Mouse (Mus musculus): ENCODE data around the gene Gas7. TPM values are rescaled to one million over a fixed set of nuclear protein-coding genes. Genes with fewer than 3 reads are reported as not detected.

Gas7 gene
- total and polyA plus RNA-seq, 2 experiments from 2014 or later = 4.8 to 23.2 TPM

DNA sequence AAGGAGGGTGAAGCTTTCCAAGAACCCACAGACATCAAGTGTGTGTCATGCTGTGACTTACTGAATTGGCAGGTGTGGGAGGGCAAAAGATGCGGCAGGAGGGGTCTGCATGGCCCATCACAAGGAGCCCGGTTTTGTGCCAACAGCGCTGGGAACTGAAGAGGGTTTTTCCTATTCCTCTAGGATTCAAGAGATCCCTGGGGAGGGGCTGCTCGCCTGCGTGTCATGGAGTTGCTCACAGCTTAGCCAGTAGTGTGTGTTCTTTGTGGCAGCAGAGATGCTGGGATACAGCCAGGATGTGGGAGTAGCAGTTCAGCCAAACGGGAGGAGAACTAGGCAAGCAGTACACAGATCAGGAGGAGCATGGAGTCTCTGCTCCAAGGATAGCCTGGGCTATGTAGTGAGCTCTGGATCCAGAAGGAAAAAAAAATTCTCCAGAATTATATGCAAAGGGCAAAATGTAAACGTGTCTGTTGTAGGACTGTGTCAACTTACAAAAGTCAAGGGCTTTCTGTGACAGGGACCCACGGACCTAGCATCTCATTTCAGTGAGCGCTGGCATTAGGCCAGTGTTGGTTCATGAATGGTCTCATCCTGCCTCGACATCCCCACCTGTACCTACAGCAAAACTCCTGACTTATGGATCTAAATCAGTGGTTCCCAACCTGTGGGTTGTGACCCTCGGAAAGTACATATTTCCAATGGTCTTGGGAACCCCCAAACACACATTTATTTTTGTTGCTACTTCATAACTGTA lies 193.6 kb downstream of the Gas7 start:
- WGBS = 61% methylated on average over 11 of the region's 11 CpGs
- TF ChIP-seq EP300 (IDR thresholded peaks at IDR 0.05; ENCODE audit: low read depth) (no peak), CTCF (IDR thresholded peaks at IDR 0.05; ENCODE audit: low read depth) (no peak)
- DNase-seq (ENCODE audit: low spot score) = no peak

DNA sequence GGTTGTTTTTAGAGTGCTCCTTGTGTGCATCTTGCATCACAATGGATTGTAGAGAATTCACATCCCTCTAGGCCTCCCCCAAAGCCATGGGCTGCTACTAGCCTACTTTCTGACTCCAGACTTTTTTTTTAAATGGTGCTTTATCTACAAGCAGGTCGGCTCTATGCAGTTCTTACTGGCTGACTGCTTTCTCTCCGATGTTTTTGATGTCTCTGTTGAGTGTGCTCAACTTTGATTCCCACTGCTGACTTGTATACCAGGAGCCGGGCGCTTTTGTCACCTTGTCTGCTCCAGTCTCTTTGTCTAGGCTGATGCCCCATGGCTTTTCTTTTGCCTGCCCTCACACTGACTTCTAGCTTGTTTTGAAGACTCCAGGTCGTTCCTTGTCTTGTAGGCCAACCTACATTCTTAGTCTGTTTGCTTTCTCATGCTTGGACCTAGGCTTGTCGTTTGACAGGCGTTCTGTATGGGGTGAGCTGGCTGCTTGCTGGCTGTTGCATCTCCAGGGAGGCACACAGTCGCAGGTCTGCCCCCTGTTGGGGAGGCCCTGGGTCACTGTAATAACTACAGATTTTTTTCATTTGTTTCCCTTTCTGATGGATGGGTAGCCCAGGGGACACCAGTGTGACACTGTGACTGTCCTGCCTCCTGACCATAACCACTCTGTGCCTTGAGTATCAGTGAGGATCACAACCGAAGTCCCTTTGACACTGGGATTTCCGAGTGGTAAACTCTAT lies 194.9 kb downstream of the Gas7 start:
- Histone ChIP-seq H3K4me3 (ENCODE audit: low read depth, low read length) (no peak overlapping the region), H3K9me3 (replicated peaks; ENCODE audit: control insufficient read depth, low read length) (no peaks in the 10 kb centered on the region), H3K27ac (ENCODE audit: low read depth) (no peak overlapping the region), H3K4me2 (ENCODE audit: low read depth, low read length) (no peak overlapping the region), H3K36me3 (replicated peaks; ENCODE audit: control insufficient read depth, insufficient read depth, low read length) (no peaks in the 10 kb centered on the region), H3K9ac (replicated peaks; ENCODE audit: low read depth, low read length) (no peak overlapping the region), H3K4me1 (ENCODE audit: control insufficient read depth, insufficient read depth) (no peaks in the 10 kb centered on the region; the same call in 1 of the 2 replicates), H3K27me3 (ENCODE audit: control insufficient read depth, insufficient read depth, low read length) (no peaks in the 10 kb centered on the region)
- no peak for ATAC-seq (ENCODE audit: insufficient read depth, low read depth)
- DNase-seq (ENCODE audit: low spot score) = no peak
- WGBS = 58% methylated on average over 10 of the region's 10 CpGs
- TF ChIP-seq CTCF (IDR thresholded peaks at IDR 0.05; ENCODE audit: low read depth) = no peak
- no peak for TF ChIP-seq EP300 (IDR thresholded peaks at IDR 0.05; ENCODE audit: low read depth)

More for the DNA sequence above, 193.6 kb downstream of the Gas7 start:
- no peaks in the 10 kb centered on the region for H3K36me3 ChIP-seq (replicated peaks; ENCODE audit: control insufficient read depth, insufficient read depth, low read length)
- H3K27me3 ChIP-seq (ENCODE audit: control insufficient read depth, insufficient read depth, low read length) = no peaks in the 10 kb centered on the region
- no peak overlapping the region for H3K4me2 ChIP-seq (ENCODE audit: low read depth, low read length)
- no peak overlapping the region for H3K27ac ChIP-seq (ENCODE audit: low read depth)
- no peaks in the 10 kb centered on the region; the same call in 1 of the 2 replicates for H3K4me1 ChIP-seq (ENCODE audit: control insufficient read depth, insufficient read depth)
- H3K4me3 ChIP-seq (ENCODE audit: low read depth, low read length) = no peak overlapping the region
- no peak overlapping the region for H3K9ac ChIP-seq (replicated peaks; ENCODE audit: low read depth, low read length)
- H3K9me3 ChIP-seq (replicated peaks; ENCODE audit: control insufficient read depth, low read length) = no peaks in the 10 kb centered on the region
- ATAC-seq (ENCODE audit: insufficient read depth, low read depth) = no peak

DNA sequence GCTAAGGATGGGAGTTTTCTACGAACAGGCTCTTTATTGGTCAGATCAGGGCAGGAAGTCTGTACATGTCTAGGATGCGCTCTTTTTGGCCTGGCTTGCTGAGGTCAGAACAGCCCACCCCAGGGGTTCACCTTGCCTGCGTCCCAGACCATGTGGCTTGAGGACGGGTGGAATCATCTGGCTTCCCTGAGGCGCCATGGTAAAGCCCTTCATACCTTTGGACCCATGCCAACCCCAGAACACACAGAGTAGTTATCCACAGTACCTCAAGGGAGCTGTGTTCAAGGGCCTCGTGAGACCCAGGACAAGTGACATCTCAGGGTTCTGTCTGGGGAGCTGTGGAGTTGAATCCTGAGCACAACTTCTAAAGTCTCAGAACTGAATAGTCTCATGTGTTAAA lies 196.5 kb downstream of the Gas7 start:
- H3K36me3 ChIP-seq (replicated peaks; ENCODE audit: control insufficient read depth, insufficient read depth, low read length) = no peaks in the 10 kb centered on the region
- H3K9ac ChIP-seq (replicated peaks; ENCODE audit: low read depth, low read length) = no peak overlapping the region
- no peak overlapping the region for H3K4me3 ChIP-seq (ENCODE audit: low read depth, low read length)
- DNase-seq (ENCODE audit: low spot score) (no peak), ATAC-seq (ENCODE audit: insufficient read depth, low read depth) (no peak)
- H3K27me3 ChIP-seq (ENCODE audit: control insufficient read depth, insufficient read depth, low read length) = no peaks in the 10 kb centered on the region
- no peak overlapping the region for H3K4me2 ChIP-seq (ENCODE audit: low read depth, low read length)
- H3K4me1 ChIP-seq (ENCODE audit: control insufficient read depth, insufficient read depth) = no peaks in the 10 kb centered on the region; the same call in 1 of the 2 replicates
- H3K9me3 ChIP-seq (replicated peaks; ENCODE audit: control insufficient read depth, low read length) = no peaks in the 10 kb centered on the region
- H3K27ac ChIP-seq (ENCODE audit: low read depth) = no peak overlapping the region
- 62% methylated on average over 6 of the region's 6 CpGs for WGBS
- TF ChIP-seq CTCF (IDR thresholded peaks at IDR 0.05; ENCODE audit: low read depth) (no peak), EP300 (IDR thresholded peaks at IDR 0.05; ENCODE audit: low read depth) (no peak)

DNA sequence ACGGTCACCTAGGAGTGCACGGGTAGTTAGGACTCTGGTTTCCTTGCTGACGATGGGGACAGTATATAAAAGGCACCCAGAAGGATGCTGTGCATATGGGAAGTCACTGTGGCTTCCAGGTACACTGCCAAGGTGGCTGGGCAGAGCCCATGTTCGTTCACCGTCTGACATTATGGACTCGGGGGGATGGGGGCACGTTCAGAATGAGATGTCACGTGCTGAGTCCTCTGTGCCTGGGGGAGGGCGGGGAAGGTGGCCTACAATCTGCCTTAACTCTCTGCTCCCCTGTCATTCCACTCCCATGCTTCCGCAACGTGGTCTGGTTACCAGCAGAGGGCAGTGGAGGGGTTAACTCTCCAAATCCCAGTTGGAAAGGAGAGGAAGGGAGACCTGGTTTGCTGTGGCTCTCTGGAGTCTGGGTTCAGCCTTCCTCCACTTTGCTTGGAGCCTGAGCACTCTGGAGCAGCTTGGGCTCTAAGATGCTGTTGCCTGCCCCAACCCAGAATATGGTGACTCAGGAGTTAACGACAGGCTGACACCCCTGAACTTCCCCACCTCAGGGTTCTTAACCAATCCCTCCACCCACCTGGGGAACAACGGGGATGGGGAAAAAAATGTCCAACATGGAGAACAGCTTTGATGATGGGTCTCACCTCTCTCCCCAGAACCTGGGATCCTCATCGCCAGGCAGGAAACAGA lies 197.1 kb downstream of the Gas7 start:
- Histone ChIP-seq H3K4me1 (ENCODE audit: control insufficient read depth, insufficient read depth) (no peaks in the 10 kb centered on the region; the same call in 1 of the 2 replicates), H3K36me3 (replicated peaks; ENCODE audit: control insufficient read depth, insufficient read depth, low read length) (no peaks in the 10 kb centered on the region), H3K9ac (replicated peaks; ENCODE audit: low read depth, low read length) (no peak overlapping the region), H3K9me3 (replicated peaks; ENCODE audit: control insufficient read depth, low read length) (no peaks in the 10 kb centered on the region), H3K27me3 (ENCODE audit: control insufficient read depth, insufficient read depth, low read length) (no peaks in the 10 kb centered on the region), H3K27ac (ENCODE audit: low read depth) (no peak overlapping the region), H3K4me3 (ENCODE audit: low read depth, low read length) (no peak overlapping the region), H3K4me2 (ENCODE audit: low read depth, low read length) (no peak overlapping the region)
- ATAC-seq (ENCODE audit: insufficient read depth, low read depth) (no peak), DNase-seq (ENCODE audit: low spot score) (no peak)
- WGBS = 16% methylated on average over 14 of the region's 14 CpGs
- TF ChIP-seq CTCF (IDR thresholded peaks at IDR 0.05; ENCODE audit: low read depth) (peak; percentile 76), EP300 (IDR thresholded peaks at IDR 0.05; ENCODE audit: low read depth) (no peak)

DNA sequence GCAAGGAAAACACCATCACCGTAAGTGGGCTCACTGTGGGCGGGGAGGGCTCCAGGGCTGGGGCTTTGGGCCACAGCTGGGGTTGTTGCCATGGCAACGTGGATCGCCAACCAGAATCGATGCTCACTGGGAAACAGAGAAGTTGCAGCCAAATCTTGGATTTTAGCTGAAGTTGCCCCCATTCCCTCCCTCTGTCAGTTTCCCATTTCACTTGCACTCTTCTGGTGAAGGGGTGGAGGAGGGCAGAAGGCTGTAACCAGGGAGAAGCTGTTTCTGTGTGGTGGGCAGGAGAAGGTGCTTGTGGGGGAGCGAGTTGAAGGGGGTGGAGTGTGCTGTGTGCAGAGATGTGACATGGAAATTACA lies 197.6 kb downstream of the Gas7 start:
- DNase-seq (ENCODE audit: low spot score) (no peak), ATAC-seq (ENCODE audit: insufficient read depth, low read depth) (no peak)
- Histone ChIP-seq H3K36me3 (replicated peaks; ENCODE audit: control insufficient read depth, insufficient read depth, low read length) (no peaks in the 10 kb centered on the region), H3K4me2 (ENCODE audit: low read depth, low read length) (no peak overlapping the region), H3K9me3 (replicated peaks; ENCODE audit: control insufficient read depth, low read length) (no peaks in the 10 kb centered on the region), H3K4me3 (ENCODE audit: low read depth, low read length) (no peak overlapping the region), H3K4me1 (ENCODE audit: control insufficient read depth, insufficient read depth) (no peaks in the 10 kb centered on the region; the same call in 1 of the 2 replicates), H3K9ac (replicated peaks; ENCODE audit: low read depth, low read length) (no peak overlapping the region), H3K27ac (ENCODE audit: low read depth) (no peak overlapping the region), H3K27me3 (ENCODE audit: control insufficient read depth, insufficient read depth, low read length) (no peaks in the 10 kb centered on the region)
- WGBS = 49% methylated on average over 6 of the region's 6 CpGs
- TF ChIP-seq EP300 (IDR thresholded peaks at IDR 0.05; ENCODE audit: low read depth) = no peak
- no peak for TF ChIP-seq CTCF (IDR thresholded peaks at IDR 0.05; ENCODE audit: low read depth)
